Mouse (Mus musculus): Measurements from ENCODE around the gene Secisbp2l. TPM values are rescaled to one million over a fixed set of nuclear protein-coding genes. Genes with fewer than 3 reads are reported as not detected.

Gene Secisbp2l
- total and polyA plus RNA-seq, 3 experiments = 8.7 to 15.1 (median 8.9) TPM

DNA sequence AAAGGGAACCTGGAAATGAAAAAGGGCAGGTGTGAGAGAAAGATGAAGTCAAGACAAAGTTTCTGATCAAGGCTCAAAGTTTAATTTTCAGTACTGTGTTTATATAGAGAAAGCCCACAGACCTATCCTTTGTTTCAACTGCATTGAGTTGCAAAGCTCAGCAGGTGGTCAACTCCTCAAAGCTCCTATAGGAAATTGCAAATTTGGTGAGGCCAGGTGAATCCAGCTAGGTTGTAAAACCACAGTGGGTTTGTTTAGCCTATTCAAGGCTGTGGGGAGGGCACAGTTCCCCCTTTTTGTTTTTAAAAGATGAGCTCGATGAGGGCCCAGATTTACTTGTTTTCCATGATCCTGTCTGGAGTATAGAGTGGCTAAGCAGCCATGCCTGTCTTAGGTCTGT, 23.2 kb upstream of the Secisbp2l start:
- TF ChIP-seq TCF12 (IDR thresholded peaks at IDR 0.05; ENCODE audit: low read depth, low read length) (no peak), POLR2A (IDR thresholded peaks at IDR 0.05; ENCODE audit: low read depth, low read length) (no peak)
- DNase-seq (ENCODE audit: extremely low read depth) = no peak

DNA sequence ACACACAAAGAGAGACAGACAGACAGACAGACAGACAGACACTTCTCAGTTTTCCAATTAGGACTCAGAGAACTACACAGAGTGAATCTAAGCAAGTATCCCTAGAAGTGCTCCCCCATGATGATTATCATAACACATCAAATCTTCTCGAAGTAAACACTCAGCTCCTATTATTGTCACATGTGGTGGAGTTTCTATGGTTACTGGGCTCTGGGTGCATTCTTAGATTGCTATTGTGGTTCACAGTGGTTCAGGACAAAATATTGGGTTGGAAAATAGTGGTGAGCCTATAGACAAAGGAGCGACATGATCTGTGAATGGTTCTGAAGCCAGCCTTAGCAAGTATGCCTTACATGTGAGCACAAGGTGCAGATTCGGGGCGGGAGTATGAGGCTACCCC, 19.3 kb upstream of the Secisbp2l start:
- TF ChIP-seq NELFE (IDR thresholded peaks at IDR 0.05; ENCODE audit: low read depth, low read length) = no peak
- no peak for TF ChIP-seq SMC3 (IDR thresholded peaks at IDR 0.05; ENCODE audit: low read depth, low read length)
- no peak for TF ChIP-seq UBTF (IDR thresholded peaks at IDR 0.05; ENCODE audit: low read depth, low read length)
- TF ChIP-seq ZKSCAN1 (IDR thresholded peaks at IDR 0.05; ENCODE audit: borderline replicate concordance, low read depth, low read length) = no peak
- TF ChIP-seq SIN3A (IDR thresholded peaks at IDR 0.05; ENCODE audit: low read length) = no peak
- TF ChIP-seq MEF2A (IDR thresholded peaks at IDR 0.05; ENCODE audit: borderline replicate concordance, low read depth, low read length) = no peak
- dilution Hi-C loops (cut with MboI; ENCODE audit: extremely low pct_ligation_motif_present, extremely low pct_unique_long_range_greater_than_20kb, low sequenced_read_pairs) = no loop called here
- no peaks in the 10 kb centered on the region for H3K9me3 ChIP-seq (replicated peaks; ENCODE audit: low read length)
- H3K4me2 ChIP-seq (ENCODE audit: insufficient read depth, low read depth, poor library complexity, severe bottlenecking) = no peak overlapping the region
- in situ Hi-C loops (cut with MboI; ENCODE audit: low pct_ligation_motif_present, low pct_unique_long_range_greater_than_20kb, low sequenced_read_pairs) = no loop called here
- H3K27ac ChIP-seq (ENCODE audit: insufficient read depth, low read depth) = no peak overlapping the region
- H3K27me3 ChIP-seq (replicated peaks) = no peaks in the 10 kb centered on the region
- H3K4me3 ChIP-seq (replicated peaks in 1 of 3; ENCODE audit: low read depth in 2 of 3, low read length in 2 of 3, poor library complexity in 1 of 3) = no peak overlapping the region
- no peaks in the 10 kb centered on the region for H3K4me1 ChIP-seq (ENCODE audit: control insufficient read depth in 1 of 2, insufficient read depth in 2 of 2)
- H3K9ac ChIP-seq (ENCODE audit: insufficient read depth, low read depth) = no peak overlapping the region
- H3K36me3 ChIP-seq (replicated peaks in 1 of 2; ENCODE audit: control insufficient read depth in 1 of 2, insufficient read depth in 1 of 2, low read length in 1 of 2) = peaks cover 0 to 11% of the 10 kb centered on the region in 2 experiments
- H3K79me2 ChIP-seq (replicated peaks; ENCODE audit: control insufficient read depth, extremely low read depth, insufficient read depth, poor library complexity, severe bottlenecking) = no peaks in the 10 kb centered on the region; the same call in 1 of the 2 replicates
- no peak for DNase-seq (ENCODE audit: extremely low read depth)

More for the DNA sequence above, 23.2 kb upstream of the Secisbp2l start:
- Histone ChIP-seq H3K4me3 (replicated peaks in 1 of 3; ENCODE audit: low read depth in 2 of 3, low read length in 2 of 3, poor library complexity in 1 of 3) (no peak overlapping the region), H3K27ac (ENCODE audit: insufficient read depth, low read depth) (no peak overlapping the region), H3K9ac (ENCODE audit: insufficient read depth, low read depth) (no peak overlapping the region), H3K36me3 (replicated peaks in 1 of 2; ENCODE audit: control insufficient read depth in 1 of 2, insufficient read depth in 1 of 2, low read length in 1 of 2) (no peaks in the 10 kb centered on the region), H3K79me2 (replicated peaks; ENCODE audit: control insufficient read depth, extremely low read depth, insufficient read depth, poor library complexity, severe bottlenecking) (no peaks in the 10 kb centered on the region), H3K27me3 (replicated peaks) (no peaks in the 10 kb centered on the region), H3K9me3 (replicated peaks; ENCODE audit: low read length) (no peaks in the 10 kb centered on the region), H3K4me1 (ENCODE audit: control insufficient read depth in 1 of 2, insufficient read depth in 2 of 2) (no peaks in the 10 kb centered on the region), H3K4me2 (ENCODE audit: insufficient read depth, low read depth, poor library complexity, severe bottlenecking) (no peak overlapping the region)
- dilution Hi-C loops (cut with MboI; ENCODE audit: extremely low pct_ligation_motif_present, extremely low pct_unique_long_range_greater_than_20kb, low sequenced_read_pairs) (no loop called here), in situ Hi-C loops (cut with MboI; ENCODE audit: low pct_ligation_motif_present, low pct_unique_long_range_greater_than_20kb, low sequenced_read_pairs) (no loop called here)

DNA sequence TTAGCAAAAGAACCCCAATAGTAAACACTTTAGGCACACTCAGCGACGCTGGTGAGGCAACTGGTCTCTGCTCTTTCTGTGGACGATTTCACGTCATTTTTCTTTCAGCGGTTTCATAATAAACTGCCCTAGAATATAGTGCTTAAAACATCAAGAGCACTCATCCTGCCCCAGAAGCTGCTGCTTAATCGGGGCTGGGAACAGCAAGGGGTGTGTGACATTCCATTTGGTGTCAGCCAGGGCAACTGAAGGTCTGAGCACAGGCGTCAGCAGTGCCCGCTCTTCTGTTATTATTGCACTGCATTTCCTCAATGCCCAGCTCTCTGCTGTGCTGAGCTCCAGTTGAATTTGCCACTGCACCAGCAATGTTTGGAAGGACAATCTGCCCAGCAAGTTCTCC, 18.4 kb upstream of the Secisbp2l start:
- in situ Hi-C loops (cut with MboI; ENCODE audit: low pct_ligation_motif_present, low pct_unique_long_range_greater_than_20kb, low sequenced_read_pairs) = no loop called here
- Histone ChIP-seq H3K27ac (ENCODE audit: insufficient read depth, low read depth) (no peak overlapping the region), H3K9ac (ENCODE audit: insufficient read depth, low read depth) (no peak overlapping the region), H3K4me1 (ENCODE audit: control insufficient read depth in 1 of 2, insufficient read depth in 2 of 2) (no peaks in the 10 kb centered on the region), H3K27me3 (replicated peaks) (no peaks in the 10 kb centered on the region), H3K36me3 (replicated peaks in 1 of 2; ENCODE audit: control insufficient read depth in 1 of 2, insufficient read depth in 1 of 2, low read length in 1 of 2) (peaks cover 0 to 18% of the 10 kb centered on the region in 2 experiments), H3K79me2 (replicated peaks; ENCODE audit: control insufficient read depth, extremely low read depth, insufficient read depth, poor library complexity, severe bottlenecking) (no peaks in the 10 kb centered on the region; the same call in 1 of the 2 replicates), H3K9me3 (replicated peaks; ENCODE audit: low read length) (no peaks in the 10 kb centered on the region), H3K4me2 (ENCODE audit: insufficient read depth, low read depth, poor library complexity, severe bottlenecking) (no peak overlapping the region), H3K4me3 (replicated peaks in 1 of 3; ENCODE audit: low read depth in 2 of 3, low read length in 2 of 3, poor library complexity in 1 of 3) (no peak overlapping the region)
- no peak for DNase-seq (ENCODE audit: extremely low read depth)
- dilution Hi-C loops (cut with MboI; ENCODE audit: extremely low pct_ligation_motif_present, extremely low pct_unique_long_range_greater_than_20kb, low sequenced_read_pairs) = no loop called here
- TF ChIP-seq UBTF (IDR thresholded peaks at IDR 0.05; ENCODE audit: low read depth, low read length) (no peak), MAFK (IDR thresholded peaks at IDR 0.05; ENCODE audit: insufficient replicate concordance, low read length) (no peak), ZNF384 (IDR thresholded peaks at IDR 0.05; ENCODE audit: low read depth, low read length) (no peak), MYC (IDR thresholded peaks at IDR 0.05; ENCODE audit: low read depth, low read length) (no peak), JUND (conservative IDR thresholded peaks at IDR 0.05; ENCODE audit: low read depth, low read length) (no peak), POLR2A (IDR thresholded peaks at IDR 0.05; ENCODE audit: low read depth, low read length) (no peak), SIN3A (IDR thresholded peaks at IDR 0.05; ENCODE audit: low read length) (no peak), CTCF (conservative IDR thresholded peaks at IDR 0.05 in 1 of 2, IDR thresholded peaks at IDR 0.05 in 1 of 2; ENCODE audit: low read depth in 2 of 2, low read length in 2 of 2) (no peak), JUN (IDR thresholded peaks at IDR 0.05; ENCODE audit: insufficient read depth, low read depth, low read length) (no peak), USF1 (IDR thresholded peaks at IDR 0.05; ENCODE audit: low read depth, low read length) (no peak), POLR2AphosphoS2 (IDR thresholded peaks at IDR 0.05; ENCODE audit: low read depth, low read length) (no peak), IRF4 (IDR thresholded peaks at IDR 0.05; ENCODE audit: low read depth, low read length) (no peak), ZKSCAN1 (IDR thresholded peaks at IDR 0.05; ENCODE audit: borderline replicate concordance, low read depth, low read length) (no peak), EP300 (IDR thresholded peaks at IDR 0.05; ENCODE audit: low read length) (no peak), BHLHE40 (IDR thresholded peaks at IDR 0.05; ENCODE audit: low read depth, low read length) (no peak), HCFC1 (IDR thresholded peaks at IDR 0.05; ENCODE audit: low read depth, low read length) (no peak)

Measured in CH12.LX (cell line).